Mouse (Mus musculus) liver, embryonic 14.5 days (tissue): ENCODE measurements around the gene Snx15. TPM values are rescaled to one million over a fixed set of nuclear protein-coding genes. Genes with fewer than 3 reads are reported as not detected.

ENCODE experiments used
- ATAC-seq: fragments of 200-750 bp; cut with Nextera tagmentation; 2 replicates; pipeline ENCODE4 v1.8.0; 2017; ENCODE audit warnings: moderate number of reproducible peaks, mild to moderate bottlenecking, moderate library complexity; ENCODE audit not compliant: insufficient read depth
- DNase-seq, 3 experiments: peaks; one replicate each; pipeline ENCODE4 v3.0.0-alpha.2; 2012 to 2013; ENCODE audit warnings: low read depth in 3 of 3, low spot score in 3 of 3
- H3K27ac ChIP-seq: fragments of 300-500 bp; sonication (generic); 2 replicates; pipeline ENCODE4 v1.5.1; 2014; ENCODE audit warnings: moderate library complexity, mild to moderate bottlenecking, control low read depth, inconsistent platforms
- H3K27me3 ChIP-seq: fragments of 300-500 bp; sonication (generic); 2 replicates; pipeline ENCODE4 v1.6.1; 2014; ENCODE audit warnings: mild to moderate bottlenecking, low read length, moderate library complexity; ENCODE audit not compliant: control insufficient read depth, insufficient read depth
- H3K36me3 ChIP-seq: fragments of 300-500 bp; sonication (generic); replicated peaks from 2 replicates; pipeline ENCODE4 v1.6.1; 2014; ENCODE audit warnings: low read depth; ENCODE audit not compliant: control insufficient read depth, insufficient read depth
- H3K4me1 ChIP-seq, 2 experiments: fragments of 200-500 bp in 1 of 2; fragments of 300-500 bp in 1 of 2; sonication (generic) in 1 of 2; replicated peaks; 2 replicates each; pipeline ENCODE4 v1.6.1; 2012 to 2014; ENCODE audit warnings: antibody characterized with exemption in 1 of 2, inconsistent platforms in 1 of 2, low read length in 1 of 2; ENCODE audit not compliant: control insufficient read depth in 2 of 2, insufficient read depth in 2 of 2
- H3K4me2 ChIP-seq: fragments of 300-500 bp; sonication (generic); 2 replicates; pipeline ENCODE4 v1.6.1; 2014; ENCODE audit warnings: low read depth, mild to moderate bottlenecking, control low read depth, moderate library complexity
- H3K4me3 ChIP-seq, 2 experiments: fragments of 200-500 bp in 1 of 2; fragments of 300-500 bp in 1 of 2; sonication (generic) in 1 of 2; 2 replicates each; pipeline ENCODE4 v1.5.1; 2012 to 2014; ENCODE audit warnings: low read depth in 2 of 2, low read length in 2 of 2, mild to moderate bottlenecking in 2 of 2, control low read depth in 1 of 2, inconsistent platforms in 1 of 2, moderate library complexity in 1 of 2; ENCODE audit not compliant: insufficient read depth in 1 of 2
- H3K9ac ChIP-seq: fragments of 300-500 bp; sonication (generic); replicated peaks from 2 replicates; pipeline ENCODE4 v1.6.1; 2014; ENCODE audit warnings: mild to moderate bottlenecking, control low read depth, moderate library complexity
- H3K9me3 ChIP-seq: fragments of 300-500 bp; sonication (generic); 2 replicates; pipeline ENCODE4 v1.6.1; 2016; ENCODE audit warnings: low read length, mixed read lengths; ENCODE audit not compliant: control insufficient read depth
- CTCF ChIP-seq: IDR thresholded peaks from 2 replicates; pipeline ENCODE4 v1.5.1; 2016; ENCODE audit warnings: antibody characterized with exemption, low read depth, control low read depth
- EP300 ChIP-seq: IDR thresholded peaks from 2 replicates; pipeline ENCODE4 v1.6.1; 2016; ENCODE audit warnings: antibody characterized with exemption, low read depth
- WGBS: fragments of 180-500 bp; shearing (Covaris S2); extraction: QIAGEN DNeasy Blood & Tissue Kit; methylation state at CpG from one replicate; pipeline ENCODE4 v1.1.7; 2014; ENCODE audit not compliant: insufficient replicate concordance; 5-methylcytosine and 5-hydroxymethylcytosine counted together
- polyA plus RNA-seq, 2 experiments: library from polyadenylated mRNA; depleted of rRNA in 1 of 2; stranded (reverse) in 1 of 2; unstranded in 1 of 2; fragments of >200 nt; fragmentation: Nextera tagmentation in 1 of 2; extraction: Ambion mirVana in 1 of 2; gene quantifications; 2 replicates each; pipeline versions ENCODE4 v1.2.1 to v1.2.3; 2012 to 2014

The Snx15 gene
- polyA plus RNA-seq, 2 experiments = 41.8 to 42.2 TPM

DNA sequence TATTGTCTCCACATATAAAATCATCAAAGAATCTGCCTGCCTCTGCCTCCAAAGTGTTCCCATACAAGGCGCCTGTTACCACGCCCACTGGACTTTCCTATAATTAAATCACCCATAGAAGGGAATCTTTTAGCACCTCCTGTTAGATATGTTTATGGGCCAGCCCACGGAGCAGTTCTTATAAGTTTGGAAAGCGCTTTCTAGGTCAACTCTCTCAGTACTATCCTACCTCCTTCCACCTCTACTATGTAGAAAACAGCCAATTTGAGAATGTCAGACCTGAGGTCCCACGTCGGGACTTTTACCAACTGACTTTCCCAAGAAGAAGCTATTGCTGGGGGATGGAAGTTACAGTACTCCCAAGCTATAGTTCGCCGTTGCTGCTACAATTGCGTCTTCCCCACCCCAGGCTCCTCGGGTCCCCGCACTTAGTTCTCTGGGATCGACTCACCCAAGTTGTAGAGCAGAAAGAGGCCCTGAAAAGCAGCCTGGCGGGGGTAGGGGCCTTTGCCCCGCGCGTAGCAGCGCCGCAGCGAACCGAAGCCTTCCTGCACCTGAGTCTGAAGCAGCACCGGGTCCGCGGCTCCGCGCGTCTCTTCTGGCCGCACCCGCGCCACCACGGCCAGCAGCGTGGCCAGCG is 10.6 kb downstream of the Snx15 start:
- Histone ChIP-seq H3K4me2 (peak overlapping the region; percentile 97), H3K9ac (peak overlapping the region; percentile 86), H3K27ac (peak overlapping the region; percentile 90), H3K4me1 (peaks cover 9% of the 10 kb centered on the region in 2 experiments), H3K36me3 (peaks cover 15% of the 10 kb centered on the region), H3K9me3 (no peaks in the 10 kb centered on the region), H3K4me3 (peak overlapping the region; percentile 74 to 84), H3K27me3 (no peaks in the 10 kb centered on the region)
- no peak for DNase-seq
- 2% methylated on average over 32 of the region's 32 CpGs for WGBS
- TF ChIP-seq CTCF (no peak), EP300 (no peak)
- no peak for ATAC-seq

DNA sequence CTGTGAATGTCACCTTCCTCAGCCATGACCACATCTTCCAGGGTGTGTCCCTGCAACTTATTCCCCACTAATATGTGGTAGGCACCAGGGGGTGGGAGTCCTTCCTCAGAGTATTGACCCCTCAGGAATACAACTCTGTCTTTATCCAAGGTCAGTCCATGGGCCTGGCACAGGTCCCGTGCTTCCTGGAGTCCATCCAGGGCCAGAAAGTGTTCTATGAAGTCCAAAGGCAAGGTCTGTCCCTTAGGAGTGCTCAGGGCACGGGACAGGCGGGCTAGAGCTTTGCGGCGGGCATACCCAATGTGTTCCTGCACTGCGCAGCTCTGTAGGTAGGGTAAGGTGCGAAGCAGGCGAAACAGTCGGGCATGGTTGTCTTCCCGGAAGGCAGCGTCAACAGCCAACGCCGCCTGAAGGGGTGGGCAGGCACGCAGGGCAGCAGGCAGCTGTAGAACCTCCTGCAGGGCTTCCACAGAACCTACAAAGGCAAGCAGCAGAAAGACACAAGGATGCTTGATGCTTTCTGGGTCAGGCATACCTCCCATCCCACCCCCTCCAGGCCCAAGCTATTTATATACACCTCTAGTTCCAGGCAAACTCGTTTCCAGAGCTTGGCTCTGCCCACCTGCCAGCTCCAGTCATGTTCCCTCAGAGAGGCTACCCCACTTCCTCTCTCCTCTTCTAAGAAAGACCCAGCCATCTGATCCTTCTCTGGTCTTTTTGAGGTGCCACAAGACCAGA is 11.8 kb downstream of the Snx15 start:
- Histone ChIP-seq H3K9ac (peak overlapping the region; percentile 37), H3K27ac (no peak overlapping the region), H3K4me3 (peak overlapping the region in 1 of 2 experiments; percentile 84; a peak in 2 of 4 replicates), H3K4me2 (peak overlapping the region; percentile 97), H3K36me3 (peaks cover 15% of the 10 kb centered on the region), H3K9me3 (no peaks in the 10 kb centered on the region), H3K4me1 (peaks cover 9% of the 10 kb centered on the region in 2 experiments), H3K27me3 (no peaks in the 10 kb centered on the region)
- 84% methylated on average over 15 of the region's 15 CpGs for WGBS
- TF ChIP-seq EP300 = no peak
- TF ChIP-seq CTCF = no peak
- DNase-seq (no peak), ATAC-seq (no peak)

DNA sequence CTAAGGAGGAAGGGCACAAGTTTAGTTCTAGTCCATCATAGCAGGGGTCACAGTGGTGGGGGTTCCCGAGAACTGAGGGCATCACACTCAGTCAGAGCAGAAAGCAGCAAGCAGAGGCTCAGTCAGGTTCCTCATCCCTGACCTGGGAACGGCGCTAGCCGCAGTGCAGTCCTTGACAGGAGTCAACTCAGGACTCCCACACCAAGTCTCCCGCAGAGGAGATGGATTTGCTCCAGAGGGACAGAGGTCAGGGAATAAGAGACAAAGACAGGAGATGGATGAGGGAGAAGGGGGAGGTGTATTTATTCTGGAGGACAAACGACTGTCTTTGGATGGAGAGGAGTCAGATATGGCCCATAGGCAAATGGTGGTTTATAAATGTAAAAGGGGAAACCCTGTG is 15.0 kb downstream of the Snx15 start:
- DNase-seq = no peak
- TF ChIP-seq CTCF (no peak), EP300 (no peak)
- WGBS = 64% methylated on average over 6 of the region's 6 CpGs

DNA sequence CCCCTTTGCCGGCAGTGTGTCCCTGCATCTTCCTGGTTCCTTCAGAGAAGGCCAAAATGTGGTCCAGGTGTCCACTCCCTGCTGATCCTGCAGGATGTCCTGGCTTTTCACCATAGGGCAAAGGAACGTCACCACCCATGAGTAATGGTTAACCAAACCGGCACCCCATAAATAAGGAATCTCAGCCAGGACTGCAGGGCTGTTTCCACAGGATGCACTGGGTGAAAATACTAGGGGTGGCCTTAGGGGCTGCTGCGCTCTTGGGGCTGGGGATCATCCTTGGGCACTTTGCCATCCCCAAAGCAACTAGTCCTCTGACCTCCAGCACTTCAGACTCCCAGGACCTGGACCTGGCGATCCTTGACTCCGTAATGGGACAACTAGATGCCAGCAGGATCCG is 22.5 kb downstream of the Snx15 start, which contains the start of gene Naaladl1:
Gene Naaladl1 (plus strand): TSS at position 197 of the 400 bp plus-strand sequence.
- no peaks in the 10 kb centered on the region for H3K9me3 ChIP-seq
- H3K4me1 ChIP-seq = peaks cover 23 to 24% of the 10 kb centered on the region in 2 experiments
- H3K4me3 ChIP-seq = no peak within 1 kb of the TSS
- no peak within 1 kb of the TSS for H3K4me2 ChIP-seq
- no peak for TF ChIP-seq EP300
- no peak for TF ChIP-seq CTCF
- DNase-seq (no peak), ATAC-seq (no peak)
- no peak within 1 kb of the TSS for H3K9ac ChIP-seq
- H3K27ac ChIP-seq = no peak within 1 kb of the TSS
- H3K27me3 ChIP-seq = no peaks in the 10 kb centered on the region
- H3K36me3 ChIP-seq = no peaks in the 10 kb centered on the region
- 79% methylated on average over 7 of the region's 7 CpGs for WGBS

More for the DNA sequence above, 15.0 kb downstream of the Snx15 start:
- Histone ChIP-seq H3K27ac (no peak overlapping the region), H3K9me3 (no peaks in the 10 kb centered on the region), H3K4me1 (peaks cover 6% of the 10 kb centered on the region in 2 experiments), H3K4me2 (no peak overlapping the region), H3K36me3 (peaks cover 6% of the 10 kb centered on the region), H3K4me3 (no peak overlapping the region), H3K9ac (no peak overlapping the region), H3K27me3 (no peaks in the 10 kb centered on the region)
- no peak for ATAC-seq

DNA sequence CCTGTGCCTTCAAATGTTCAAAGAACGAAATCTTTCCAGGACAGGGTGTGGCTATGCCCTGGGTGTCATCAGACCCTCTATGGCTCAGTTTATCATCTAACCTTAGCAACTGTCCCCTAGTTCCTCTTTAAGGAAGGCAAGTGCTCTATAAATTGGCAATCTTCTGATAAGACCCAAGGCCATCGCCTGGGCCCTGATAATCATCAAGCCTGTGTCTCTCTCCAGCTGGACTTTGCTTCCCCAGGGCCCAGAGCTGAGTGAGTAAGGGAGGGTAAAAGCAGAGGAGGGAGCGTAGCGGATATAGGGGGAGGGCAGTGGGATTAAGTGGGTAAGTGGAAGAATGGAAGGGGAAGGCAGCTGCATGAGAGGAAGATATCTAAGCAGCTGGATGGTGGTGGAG is 23.6 kb downstream of the Snx15 start:
- TF ChIP-seq EP300 (no peak), CTCF (no peak)
- no peak overlapping the region for H3K4me2 ChIP-seq
- ATAC-seq (no peak), DNase-seq (no peak)
- no peaks in the 10 kb centered on the region for H3K27me3 ChIP-seq
- peak overlapping the region; percentile 18; the same call in 1 of the 2 replicates for H3K9ac ChIP-seq
- no peak overlapping the region for H3K27ac ChIP-seq
- no peaks in the 10 kb centered on the region; the same call in 1 of the 2 replicates for H3K36me3 ChIP-seq
- no peaks in the 10 kb centered on the region for H3K9me3 ChIP-seq
- peaks cover 23 to 24% of the 10 kb centered on the region in 2 experiments for H3K4me1 ChIP-seq
- no peak overlapping the region for H3K4me3 ChIP-seq
- 44% methylated on average over 4 of the region's 4 CpGs for WGBS
